Mouse (Mus musculus) erythroblast, adult 5-6 weeks (primary cell): ENCODE results near the gene Gpc5. TPM values are rescaled to one million over a fixed set of nuclear protein-coding genes. Genes with fewer than 3 reads are reported as not detected.

ENCODE experiments used
- ATAC-seq: replicated peaks from 2 replicates; pipeline ENCODE4 v1.8.0; 2016; ENCODE audit warnings: moderate number of reproducible peaks, mild to moderate bottlenecking, moderate TSS enrichment, inconsistent platforms; ENCODE audit not compliant: poor library complexity, low FRiP score, severe bottlenecking
- total RNA-seq, 2 experiments: library from RNA; stranded (forward) in 1 of 2; stranded (reverse) in 1 of 2; fragments of 150-400 nt in 1 of 2; fragments of 200-764, 138-1000 nt in 1 of 2; gene quantifications; 2 replicates each; pipeline versions ENCODE4 v1.2.3 to v1.2.4; 2015 to 2017; ENCODE audit warnings: low replicate concordance in 2 of 2

Gene Gpc5
- total RNA-seq, 2 experiments from 2014 or later: not detected

- no peak for ATAC-seq
Measured at GRCm38 (mm10) chr14:115779382-115780177, 687.6 kb downstream of the Gpc5 start.

- no peak for ATAC-seq
Measured at GRCm38 (mm10) chr14:115804751-115805150, 712.7 kb downstream of the Gpc5 start.

DNA sequence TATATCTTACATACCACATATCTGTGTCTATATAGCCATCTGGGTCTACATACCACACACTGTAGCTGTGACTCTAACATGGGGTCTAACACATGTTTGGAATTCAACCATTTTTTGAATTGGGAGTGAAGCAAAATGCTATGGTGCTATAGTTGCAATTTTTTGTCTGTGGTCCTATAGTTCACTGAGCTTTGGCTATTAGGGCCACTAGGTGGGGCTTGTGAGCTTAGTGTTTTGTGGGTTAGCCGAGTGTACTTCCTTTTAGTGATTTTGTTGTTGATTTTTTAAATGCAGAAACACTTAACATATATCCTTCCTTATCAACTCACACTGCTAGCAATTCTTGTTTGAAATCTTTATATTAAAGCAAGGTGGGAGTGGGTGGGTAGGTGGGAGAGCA is 727.0 kb downstream of the Gpc5 start:
- ATAC-seq: no peak

GRCm38 (mm10) chr14:115821657-115822056 is 729.6 kb downstream of the Gpc5 start:
- no peak for ATAC-seq

- ATAC-seq: no peak
Measured at GRCm38 (mm10) chr14:115830485-115830884, 738.5 kb downstream of the Gpc5 start.

DNA sequence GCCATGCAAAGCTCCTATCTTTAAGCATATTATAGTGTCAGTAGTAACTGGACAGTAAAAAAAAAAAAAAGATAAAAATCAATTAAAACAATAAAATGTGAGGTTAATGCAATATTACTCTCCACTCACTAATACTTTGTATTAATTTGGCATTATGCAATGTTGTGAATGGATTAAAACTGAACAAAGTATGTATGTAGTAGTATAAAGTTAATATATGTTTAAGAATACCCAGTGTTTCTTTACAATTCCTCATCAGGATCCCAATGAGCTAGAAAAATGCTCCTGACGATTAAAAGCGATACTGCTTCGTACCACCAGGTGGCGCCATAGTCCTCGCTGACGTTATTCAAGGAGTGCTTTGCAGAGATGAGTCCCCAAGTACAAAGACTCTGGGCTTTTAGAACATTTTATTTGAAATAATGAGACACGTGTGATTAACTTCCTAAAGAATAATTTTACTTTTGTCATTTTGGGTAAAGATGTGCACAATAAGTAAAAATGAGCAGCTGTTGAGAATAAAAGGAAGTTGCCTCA is 739.3 kb downstream of the Gpc5 start:
- no peak; the same call in 1 of the 2 replicates for ATAC-seq

GRCm38 (mm10) chr14:115831854-115832625 is 740.0 kb downstream of the Gpc5 start:
- ATAC-seq: no peak

- no peak for ATAC-seq
Measured at GRCm38 (mm10) chr14:115843783-115844182, 751.8 kb downstream of the Gpc5 start.

- ATAC-seq: no peak
Measured at GRCm38 (mm10) chr14:115844773-115845427, 752.9 kb downstream of the Gpc5 start.

- ATAC-seq: no peak
Measured at GRCm38 (mm10) chr14:115869127-115869526, 777.1 kb downstream of the Gpc5 start.

GRCm38 (mm10) chr14:115976062-115976461 is 884.0 kb downstream of the Gpc5 start:
- no peak for ATAC-seq

GRCm38 (mm10) chr14:115979233-115979632 is 887.2 kb downstream of the Gpc5 start:
- peak; percentile 74; the same call in 1 of the 2 replicates for ATAC-seq

- ATAC-seq: no peak
Measured at GRCm38 (mm10) chr14:115990764-115991163, 898.7 kb downstream of the Gpc5 start.

GRCm38 (mm10) chr14:115993520-115994106 is 901.6 kb downstream of the Gpc5 start:
- no peak for ATAC-seq

DNA sequence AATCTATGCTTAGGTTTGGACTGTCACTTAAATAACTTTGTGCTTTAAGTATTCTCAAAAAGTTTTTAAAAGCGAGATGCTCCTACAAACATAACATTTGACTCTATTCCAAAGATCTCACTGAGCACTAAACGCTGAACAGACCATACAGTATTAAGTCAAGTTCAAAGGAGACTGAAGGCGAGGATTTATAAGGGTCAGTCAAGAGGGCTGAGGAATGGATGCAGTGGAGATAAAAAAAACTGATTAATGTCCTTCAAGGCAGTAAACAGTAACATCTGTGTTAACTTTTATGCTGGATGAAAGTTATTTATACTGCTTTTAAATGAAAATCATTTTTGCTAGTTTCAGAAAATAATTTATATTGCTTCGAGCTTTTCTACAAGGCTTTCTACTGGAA is 906.9 kb downstream of the Gpc5 start:
- no peak for ATAC-seq

- no peak for ATAC-seq
Measured at GRCm38 (mm10) chr14:116087010-116087409, 995.0 kb downstream of the Gpc5 start.

DNA sequence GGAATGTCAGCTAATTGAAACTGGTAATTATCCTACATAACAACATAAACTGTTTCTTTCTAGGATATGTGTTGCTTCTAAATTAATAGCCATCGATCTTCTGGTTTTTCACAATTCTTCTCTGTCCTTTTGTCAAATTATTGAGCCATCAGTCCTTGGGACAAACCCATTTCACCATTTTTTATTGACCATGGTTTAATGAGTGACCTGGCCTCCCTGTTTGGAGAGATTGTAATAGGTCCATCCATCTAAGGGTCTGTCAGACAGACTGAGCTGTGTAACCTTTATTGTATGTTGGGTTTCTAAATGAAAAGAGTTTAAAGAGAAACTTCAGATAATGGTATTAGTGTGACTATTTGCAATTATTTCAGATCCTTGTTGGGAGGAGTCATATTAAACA is 1035.9 kb downstream of the Gpc5 start:
- ATAC-seq: no peak

DNA sequence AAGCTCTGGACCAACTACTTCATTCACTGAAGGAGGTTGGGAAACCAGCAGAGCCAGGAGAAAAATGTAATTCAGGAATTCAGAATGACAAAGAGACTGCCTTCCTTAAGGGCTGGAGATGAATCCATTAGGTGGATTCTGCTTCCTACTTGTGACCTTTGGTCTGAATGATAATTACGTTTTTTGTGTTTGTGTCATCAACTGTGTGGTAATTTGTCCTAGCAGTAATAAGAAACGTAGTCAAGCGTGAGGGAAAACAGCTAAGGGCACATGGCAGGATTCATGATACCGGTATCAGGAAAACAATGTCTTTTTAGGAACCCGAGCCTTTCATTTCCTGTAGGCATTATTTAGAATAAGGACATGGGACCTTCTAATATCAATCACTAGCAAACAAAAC is 1045.3 kb downstream of the Gpc5 start:
- no peak for ATAC-seq

GRCm38 (mm10) chr14:116137772-116138171 is 1045.8 kb downstream of the Gpc5 start:
- no peak for ATAC-seq

- no peak for ATAC-seq
Measured at GRCm38 (mm10) chr14:116162586-116162985, 1070.6 kb downstream of the Gpc5 start.
